Mouse (Mus musculus): ENCODE data around the gene Cog6.

- TF ChIP-seq CTCF (IDR thresholded peaks at IDR 0.05; ENCODE audit: extremely low read depth, insufficient read depth, low read length) (peak; percentile 54), POLR2A (IDR thresholded peaks at IDR 0.05; ENCODE audit: extremely low read depth, insufficient read depth, low read length) (no peak)
Observed at GRCm38 (mm10) chr3:53033448-53033847, 16.4 kb upstream of the Cog6 start.

Data from cortical plate, adult 2 months (tissue).